ENCODE assay signal across 16 mouse cellular contexts in the genomic region with DNA sequence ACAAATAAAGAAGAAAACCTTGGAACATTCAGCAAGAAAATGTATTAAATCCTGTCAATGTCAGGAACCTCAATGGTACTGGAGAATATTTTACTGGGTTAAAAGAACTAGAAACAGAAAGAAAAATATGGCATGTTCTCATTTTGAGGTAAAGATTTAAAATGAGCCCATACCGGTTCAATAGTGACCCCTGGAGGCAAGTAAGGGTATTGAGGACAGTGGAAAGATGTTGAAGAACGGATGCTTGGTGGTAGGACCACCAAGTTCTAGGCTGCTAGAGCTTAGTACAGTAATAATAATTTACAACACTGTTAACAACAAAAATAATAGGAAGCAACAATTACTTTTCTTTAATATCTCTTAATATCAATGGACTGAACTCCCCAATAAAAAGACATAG. TPM values are rescaled to one million over a fixed set of nuclear protein-coding genes. Genes with fewer than 3 reads are reported as not detected.
DNase-seq lines count a peak whose midpoint lies in the region; ATAC-seq and TF ChIP-seq lines count a peak whose summit lies in the region.
"Had no signal": no experiment of that assay in that cellular context is flagged by ENCODE, and none has a peak within 500 bp of the region (broad histone marks: within the 10 kb centered on the region; RNA-seq: fewer than 3 reads in every experiment).

No protein-coding gene starts in this region.

- no peak for DNase-seq in forebrain, postnatal 0 days
- DNase-seq in liver, embryonic 14.5 days (ENCODE audit: low read depth in 3 of 3, low spot score in 3 of 3) = no peak
- DNase-seq in liver = no peak
- peak; percentile 1 for DNase-seq in c-Kit-positive CD71-negative TER-119-negative erythroid progenitor cells, embryonic 14.5 days (ENCODE audit: low read depth)
- DNase-seq in right cerebral cortex, postnatal 10 days (ENCODE audit: low spot score in 2 of 2) = no peak
- no peak for DNase-seq in cerebellum, adult 11-12 months
- DNase-seq: adrenal gland, postnatal 14 days; gastrocnemius, postnatal 25 days; kidney, adult 9 months; liver, embryonic 13.5 days; right cerebral cortex, postnatal 14 days had no signal

- TF ChIP-seq CTCF in forebrain, postnatal 0 days (IDR thresholded peaks at IDR 0.05; ENCODE audit: low read depth) = peak; percentile 27; the same call in 1 of the 2 replicates
- peak; percentile 13; the same call in 1 of the 2 replicates for TF ChIP-seq CTCF in liver, embryonic 14.5 days (IDR thresholded peaks at IDR 0.05; ENCODE audit: low read depth)
- TF ChIP-seq CTCF in E14TG2a.4 (conservative IDR thresholded peaks at IDR 0.05; ENCODE audit: low read length) = peak; percentile 77

- H3K27ac ChIP-seq in forebrain, postnatal 0 days (ENCODE audit: low read depth, low read length) = no peak overlapping the region
- no peak overlapping the region for H3K27ac ChIP-seq in forebrain, embryonic 13.5 days
- no peak overlapping the region for H3K27ac ChIP-seq in liver, embryonic 14.5 days
- H3K27ac ChIP-seq: hindbrain, embryonic 14.5 days; liver, embryonic 13.5 days had no signal

- no peaks in the 10 kb centered on the region for H3K36me3 ChIP-seq in forebrain, postnatal 0 days (ENCODE audit: insufficient read depth)
- no peaks in the 10 kb centered on the region for H3K36me3 ChIP-seq in forebrain, embryonic 13.5 days (ENCODE audit: poor library complexity, severe bottlenecking)
- no peaks in the 10 kb centered on the region for H3K36me3 ChIP-seq in liver, embryonic 14.5 days (replicated peaks; ENCODE audit: control insufficient read depth, insufficient read depth, low read depth)
- H3K36me3 ChIP-seq in E14TG2a.4 (ENCODE audit: insufficient read depth, low read length) = no peaks in the 10 kb centered on the region
- H3K36me3 ChIP-seq: liver, embryonic 13.5 days had no signal

- no peaks in the 10 kb centered on the region for H3K4me1 ChIP-seq in forebrain, postnatal 0 days (ENCODE audit: insufficient read depth)
- H3K4me1 ChIP-seq in forebrain, embryonic 13.5 days = no peaks in the 10 kb centered on the region
- no peaks in the 10 kb centered on the region for H3K4me1 ChIP-seq in liver, embryonic 14.5 days (replicated peaks; ENCODE audit: control insufficient read depth in 2 of 2, insufficient read depth in 2 of 2, low read length in 1 of 2)
- no peaks in the 10 kb centered on the region for H3K4me1 ChIP-seq in E14TG2a.4 (replicated peaks; ENCODE audit: low read depth, low read length)
- H3K4me1 ChIP-seq: liver, embryonic 13.5 days had no signal

- no peak overlapping the region for H3K4me2 ChIP-seq in forebrain, postnatal 0 days (ENCODE audit: low read depth)
- no peak overlapping the region for H3K4me2 ChIP-seq in forebrain, embryonic 13.5 days
- no peak overlapping the region for H3K4me2 ChIP-seq in liver, embryonic 14.5 days (ENCODE audit: low read depth)
- H3K4me2 ChIP-seq: hindbrain, embryonic 14.5 days; liver, embryonic 13.5 days had no signal

- H3K9ac ChIP-seq in forebrain, postnatal 0 days = no peak overlapping the region
- no peak overlapping the region for H3K9ac ChIP-seq in forebrain, embryonic 13.5 days
- no peak overlapping the region for H3K9ac ChIP-seq in liver, embryonic 14.5 days (replicated peaks)
- H3K9ac ChIP-seq: hindbrain, embryonic 14.5 days; liver, embryonic 13.5 days had no signal

- TF ChIP-seq EP300 in liver, embryonic 14.5 days (IDR thresholded peaks at IDR 0.05; ENCODE audit: low read depth) = no peak

- H3K9me3 ChIP-seq in forebrain, postnatal 0 days (ENCODE audit: low read length) = no peaks in the 10 kb centered on the region
- no peaks in the 10 kb centered on the region for H3K9me3 ChIP-seq in forebrain, embryonic 13.5 days (replicated peaks)
- H3K9me3 ChIP-seq in liver, embryonic 14.5 days (ENCODE audit: control insufficient read depth, low read length) = no peaks in the 10 kb centered on the region
- H3K9me3 ChIP-seq in E14TG2a.4 (ENCODE audit: low read length) = no peaks in the 10 kb centered on the region
- H3K9me3 ChIP-seq: liver, embryonic 13.5 days had no signal

- 38% methylated on average over 2 of the region's 2 CpGs for WGBS in forebrain, postnatal 0 days
- 52% methylated on average over 2 of the region's 2 CpGs for WGBS in forebrain, embryonic 13.5 days
- WGBS in liver, embryonic 14.5 days (ENCODE audit: insufficient replicate concordance) = 26% methylated on average over 2 of the region's 2 CpGs

- no peak overlapping the region for H3K4me3 ChIP-seq in forebrain, postnatal 0 days (ENCODE audit: low read depth, low read length)
- no peak overlapping the region for H3K4me3 ChIP-seq in forebrain, embryonic 13.5 days
- H3K4me3 ChIP-seq in liver, embryonic 14.5 days (ENCODE audit: insufficient read depth in 1 of 2, low read depth in 2 of 2, low read length in 2 of 2) = no peak overlapping the region
- no peak overlapping the region for H3K4me3 ChIP-seq in E14TG2a.4 (replicated peaks; ENCODE audit: low read length)
- H3K4me3 ChIP-seq: liver, embryonic 13.5 days had no signal

- ATAC-seq in forebrain, postnatal 0 days = no peak
- ATAC-seq in forebrain, embryonic 13.5 days = no peak
- ATAC-seq in liver, embryonic 14.5 days (ENCODE audit: insufficient read depth) = no peak
- ATAC-seq: forebrain, embryonic 16.5 days had no signal

- H3K27me3 ChIP-seq in forebrain, postnatal 0 days (ENCODE audit: insufficient read depth, low read length) = no peaks in the 10 kb centered on the region
- no peaks in the 10 kb centered on the region for H3K27me3 ChIP-seq in forebrain, embryonic 13.5 days
- H3K27me3 ChIP-seq in liver, embryonic 14.5 days (ENCODE audit: control insufficient read depth, insufficient read depth, low read length) = no peaks in the 10 kb centered on the region
- H3K27me3 ChIP-seq in E14TG2a.4 (ENCODE audit: insufficient read depth, low read length) = no peaks in the 10 kb centered on the region
- H3K27me3 ChIP-seq: liver, embryonic 13.5 days had no signal

RNA-seq across cellular contexts. Expression of gene Pcdh10, which starts 58.9 kb away (rescaled TPM):
- total RNA-seq in forebrain, postnatal 0 days (2014; rRNA removed) = 105 and 123 TPM in 2 replicates
- 14.0 and 17.9 TPM in 2 replicates for polyA plus RNA-seq in forebrain, postnatal 0 days (2015; fragmentation: Nextera tagmentation; extraction: Ambion mirVana)
- 9.6 and 9.7 TPM in 2 replicates for polyA plus RNA-seq in forebrain, embryonic 13.5 days (2015; fragmentation: Nextera tagmentation; extraction: Ambion mirVana)
- 0.03 and 0.06 TPM in 2 replicates for polyA plus RNA-seq in liver, embryonic 14.5 days (2012; rRNA removed)
- 0.04 TPM in 1 of 2 replicates, not detected in the other for polyA plus RNA-seq in liver, embryonic 14.5 days (2014; fragmentation: Nextera tagmentation; extraction: Ambion mirVana)
- total RNA-seq: megakaryocyte progenitor cell, adult 5-6 weeks had no signal

Comparison
In these comparisons a context has a peak if more than half of its experiments do, and no peak if none do; other contexts are left out.
1. CTCF ChIP-seq: peak in every context shown above with its lines; median percentile 77 in E14TG2a.4; 27 in forebrain, postnatal 0 days; 13 in liver, embryonic 14.5 days.